Mouse (Mus musculus) cortical plate, adult 2 months (tissue): ENCODE measurements around the gene Tbc1d8.

Source experiments
- CTCF ChIP-seq: fragments of 200-500 bp; IDR thresholded peaks from 2 replicates; pipeline ENCODE4 v1.5.1; 2011; ENCODE audit warnings: mild to moderate bottlenecking, control low read depth, low read length; ENCODE audit not compliant: insufficient read depth; ENCODE audit errors: extremely low read depth
- POLR2A ChIP-seq: fragments of 200-500 bp; IDR thresholded peaks from 2 replicates; pipeline ENCODE4 v1.6.1; 2011; ENCODE audit warnings: mild to moderate bottlenecking, low read length, control low read depth; ENCODE audit not compliant: insufficient read depth; ENCODE audit errors: extremely low read depth

GRCm38 (mm10) chr1:39376726-39377240 is 101.8 kb downstream of the Tbc1d8 start:
- TF ChIP-seq CTCF: no peak
- no peak for TF ChIP-seq POLR2A
